Mouse (Mus musculus) lung, embryonic 16.5 days (tissue): ENCODE measurements at regions not wholly inside any gene's neighbourhood (a gene's known extent, or its start where the extent isn't known, plus 50 kb on each side); places are given as distances from the start of the nearest gene placed in this dataset.

Source experiments
- ATAC-seq: fragments of 200-750 bp; cut with Nextera tagmentation; 2 replicates; pipeline ENCODE4 v1.8.0; 2017; ENCODE audit warnings: low read depth, mild to moderate bottlenecking, moderate library complexity
- H3K27ac ChIP-seq: fragments of 300-500 bp; sonication (generic); 2 replicates; pipeline ENCODE4 v1.5.1; 2014; ENCODE audit warnings: mild to moderate bottlenecking, control low read depth, low read length
- H3K27me3 ChIP-seq: fragments of 300-500 bp; sonication (generic); 2 replicates; pipeline ENCODE4 v1.6.1; 2014; ENCODE audit warnings: low read depth, low read length, mixed read lengths; ENCODE audit not compliant: control insufficient read depth, insufficient read depth
- H3K36me3 ChIP-seq: fragments of 300-500 bp; sonication (generic); 2 replicates; pipeline ENCODE4 v1.6.1; 2014; ENCODE audit warnings: low read length; ENCODE audit not compliant: control insufficient read depth, insufficient read depth
- H3K4me1 ChIP-seq: fragments of 300-500 bp; sonication (generic); replicated peaks from 2 replicates; pipeline ENCODE4 v1.6.1; 2014; ENCODE audit warnings: low read length, mixed read lengths; ENCODE audit not compliant: control insufficient read depth, insufficient read depth
- H3K4me2 ChIP-seq: fragments of 300-500 bp; sonication (generic); 2 replicates; pipeline ENCODE4 v1.6.1; 2014; ENCODE audit warnings: low read depth, low read length, control low read depth
- H3K4me3 ChIP-seq: fragments of 300-500 bp; sonication (generic); 2 replicates; pipeline ENCODE4 v1.5.1; 2014; ENCODE audit warnings: mild to moderate bottlenecking, low read length, control low read depth
- H3K9ac ChIP-seq: fragments of 300-500 bp; sonication (generic); 2 replicates; pipeline ENCODE4 v1.6.1; 2014; ENCODE audit warnings: low read length, control low read depth
- H3K9me3 ChIP-seq: fragments of 300-500 bp; sonication (generic); 2 replicates; pipeline ENCODE4 v1.6.1; 2016; ENCODE audit warnings: low read length; ENCODE audit not compliant: control insufficient read depth
- WGBS: fragments of 180-500 bp; shearing (Covaris S2); extraction: QIAGEN DNeasy Blood & Tissue Kit; methylation state at CpG from one replicate; pipeline ENCODE4 v1.1.7; 2014; 5-methylcytosine and 5-hydroxymethylcytosine counted together

- Histone ChIP-seq H3K36me3 (no peaks in the 10 kb centered on the region), H3K27me3 (no peaks in the 10 kb centered on the region), H3K27ac (no peak overlapping the region), H3K4me3 (no peak overlapping the region), H3K9me3 (no peaks in the 10 kb centered on the region), H3K9ac (no peak overlapping the region), H3K4me1 (no peaks in the 10 kb centered on the region), H3K4me2 (no peak overlapping the region)
- WGBS = 73% methylated on average over 7 of the region's 7 CpGs
- no peak for ATAC-seq
Observed at GRCm38 (mm10) chr16:65916831-65917230, 101.8 kb downstream of the Vgll3 start.

GRCm38 (mm10) chr16:65925986-65926385, 110.9 kb downstream of the Vgll3 start:
- no peaks in the 10 kb centered on the region for H3K27me3 ChIP-seq
- H3K9me3 ChIP-seq = no peaks in the 10 kb centered on the region
- no peak overlapping the region for H3K27ac ChIP-seq
- H3K36me3 ChIP-seq = no peaks in the 10 kb centered on the region
- no peaks in the 10 kb centered on the region for H3K4me1 ChIP-seq
- H3K4me3 ChIP-seq = no peak overlapping the region
- no peak overlapping the region for H3K9ac ChIP-seq
- ATAC-seq = no peak
- 63% methylated on average over 1 of the region's 1 CpGs for WGBS
- no peak overlapping the region for H3K4me2 ChIP-seq

- Histone ChIP-seq H3K9ac (no peak overlapping the region), H3K27ac (no peak overlapping the region), H3K27me3 (no peaks in the 10 kb centered on the region), H3K9me3 (no peaks in the 10 kb centered on the region), H3K4me2 (no peak overlapping the region), H3K4me1 (no peaks in the 10 kb centered on the region), H3K4me3 (no peak overlapping the region), H3K36me3 (no peaks in the 10 kb centered on the region)
- no peak for ATAC-seq
- 80% methylated on average over 4 of the region's 4 CpGs for WGBS
Observed at GRCm38 (mm10) chr16:65963829-65964228, 148.8 kb downstream of the Vgll3 start.

GRCm38 (mm10) chr16:65964260-65964659, 149.2 kb downstream of the Vgll3 start:
- Histone ChIP-seq H3K4me2 (no peak overlapping the region), H3K9ac (no peak overlapping the region), H3K4me1 (no peaks in the 10 kb centered on the region), H3K36me3 (no peaks in the 10 kb centered on the region), H3K27me3 (no peaks in the 10 kb centered on the region), H3K9me3 (no peaks in the 10 kb centered on the region), H3K27ac (no peak overlapping the region), H3K4me3 (no peak overlapping the region)
- no peak for ATAC-seq
- 13% methylated on average over 1 of the region's 1 CpGs for WGBS

GRCm38 (mm10) chr16:65977075-65977474, 162.0 kb downstream of the Vgll3 start:
- Histone ChIP-seq H3K9ac (no peak overlapping the region), H3K27ac (no peak overlapping the region), H3K4me2 (no peak overlapping the region), H3K36me3 (no peaks in the 10 kb centered on the region), H3K4me3 (no peak overlapping the region), H3K9me3 (no peaks in the 10 kb centered on the region), H3K27me3 (no peaks in the 10 kb centered on the region), H3K4me1 (no peaks in the 10 kb centered on the region)
- WGBS = 60% methylated on average over 4 of the region's 4 CpGs
- no peak for ATAC-seq

- no peaks in the 10 kb centered on the region for H3K36me3 ChIP-seq
- H3K9ac ChIP-seq = no peak overlapping the region
- H3K4me1 ChIP-seq = no peaks in the 10 kb centered on the region
- 34% methylated on average over 2 of the region's 2 CpGs for WGBS
- H3K9me3 ChIP-seq = no peaks in the 10 kb centered on the region
- H3K4me3 ChIP-seq = no peak overlapping the region
- H3K27me3 ChIP-seq = no peaks in the 10 kb centered on the region
- no peak overlapping the region for H3K27ac ChIP-seq
- no peak for ATAC-seq
- no peak overlapping the region for H3K4me2 ChIP-seq
Observed at GRCm38 (mm10) chr16:65987186-65987585, 172.1 kb downstream of the Vgll3 start.

GRCm38 (mm10) chr16:65999343-65999742, 184.3 kb downstream of the Vgll3 start:
- no peaks in the 10 kb centered on the region for H3K36me3 ChIP-seq
- H3K9ac ChIP-seq = no peak overlapping the region
- no peak overlapping the region for H3K4me3 ChIP-seq
- H3K4me1 ChIP-seq = no peaks in the 10 kb centered on the region
- no peaks in the 10 kb centered on the region for H3K9me3 ChIP-seq
- ATAC-seq = no peak
- no peak overlapping the region for H3K27ac ChIP-seq
- H3K4me2 ChIP-seq = no peak overlapping the region
- H3K27me3 ChIP-seq = no peaks in the 10 kb centered on the region
- 57% methylated on average over 1 of the region's 1 CpGs for WGBS

GRCm38 (mm10) chr16:66000728-66001273, 185.7 kb downstream of the Vgll3 start:
- Histone ChIP-seq H3K4me2 (no peak overlapping the region), H3K4me3 (no peak overlapping the region), H3K27ac (no peak overlapping the region), H3K9ac (no peak overlapping the region), H3K27me3 (no peaks in the 10 kb centered on the region), H3K36me3 (no peaks in the 10 kb centered on the region), H3K9me3 (no peaks in the 10 kb centered on the region), H3K4me1 (no peaks in the 10 kb centered on the region)
- WGBS = 66% methylated on average over 6 of the region's 6 CpGs
- ATAC-seq = no peak

GRCm38 (mm10) chr16:66004689-66005088, 189.6 kb downstream of the Vgll3 start:
- Histone ChIP-seq H3K4me3 (no peak overlapping the region), H3K9ac (no peak overlapping the region), H3K36me3 (no peaks in the 10 kb centered on the region), H3K4me1 (no peaks in the 10 kb centered on the region), H3K27me3 (no peaks in the 10 kb centered on the region), H3K27ac (no peak overlapping the region), H3K9me3 (no peaks in the 10 kb centered on the region), H3K4me2 (no peak overlapping the region)
- peak; percentile 43; the same call in 1 of the 2 replicates for ATAC-seq
- 35% methylated on average over 9 of the region's 9 CpGs for WGBS
